Mouse (Mus musculus) stomach, embryonic 14.5 days (tissue): ENCODE results near the gene Cldn16. TPM values are rescaled to one million over a fixed set of nuclear protein-coding genes. Genes with fewer than 3 reads are reported as not detected.

ENCODE experiments used
- ATAC-seq: fragments of 200-750 bp; cut with Nextera tagmentation; 2 replicates; pipeline ENCODE4 v1.8.0; 2017; ENCODE audit warnings: low read depth, moderate TSS enrichment; ENCODE audit not compliant: insufficient number of reproducible peaks, insufficient read depth, low FRiP score
- H3K27ac ChIP-seq: fragments of 300-500 bp; sonication (generic); 2 replicates; pipeline ENCODE4 v1.5.1; 2014; ENCODE audit warnings: mild to moderate bottlenecking, low read length, moderate library complexity, mixed read lengths
- H3K27me3 ChIP-seq: fragments of 300-500 bp; sonication (generic); 2 replicates; pipeline ENCODE4 v1.6.1; 2014; ENCODE audit warnings: low read length, control low read depth, mixed read lengths; ENCODE audit not compliant: control insufficient read depth, insufficient read depth
- H3K36me3 ChIP-seq: fragments of 300-500 bp; sonication (generic); 2 replicates; pipeline ENCODE4 v1.6.1; 2014; ENCODE audit warnings: mild to moderate bottlenecking, control low read depth, low read length, moderate library complexity, mixed read lengths; ENCODE audit not compliant: control insufficient read depth, insufficient read depth
- H3K4me1 ChIP-seq: fragments of 300-500 bp; sonication (generic); 2 replicates; pipeline ENCODE4 v1.6.1; 2014; ENCODE audit warnings: low read length, control low read depth, mixed read lengths; ENCODE audit not compliant: control insufficient read depth, insufficient read depth
- H3K4me2 ChIP-seq: fragments of 300-500 bp; sonication (generic); replicated peaks from 2 replicates; pipeline ENCODE4 v1.6.1; 2014; ENCODE audit warnings: low read depth, low read length, control low read depth
- H3K4me3 ChIP-seq: fragments of 300-500 bp; sonication (generic); 2 replicates; pipeline ENCODE4 v1.5.1; 2014; ENCODE audit warnings: low read depth, low read length, control low read depth
- H3K9ac ChIP-seq: fragments of 300-500 bp; sonication (generic); replicated peaks from 2 replicates; pipeline ENCODE4 v1.6.1; 2014; ENCODE audit warnings: low read depth, mild to moderate bottlenecking, control low read depth, low read length, moderate library complexity, mixed read lengths
- H3K9me3 ChIP-seq: fragments of 300-500 bp; sonication (generic); 2 replicates; pipeline ENCODE4 v1.6.1; 2016; ENCODE audit warnings: low read depth, low read length, control low read depth; ENCODE audit not compliant: control insufficient read depth
- WGBS: fragments of 180-500 bp; shearing (Covaris S2); extraction: QIAGEN DNeasy Blood & Tissue Kit; methylation state at CpG from one replicate; pipeline ENCODE4 v1.1.7; 2014; 5-methylcytosine and 5-hydroxymethylcytosine counted together
- polyA plus RNA-seq: library from polyadenylated mRNA; unstranded; fragments of >200 nt; fragmentation: Nextera tagmentation; extraction: Ambion mirVana; gene quantifications from 2 replicates; pipeline ENCODE4 v1.2.1, GENCODE M21; 2014

The Cldn16 gene
- polyA plus RNA-seq, 1 experiment from 2014 or later = not detected

DNA sequence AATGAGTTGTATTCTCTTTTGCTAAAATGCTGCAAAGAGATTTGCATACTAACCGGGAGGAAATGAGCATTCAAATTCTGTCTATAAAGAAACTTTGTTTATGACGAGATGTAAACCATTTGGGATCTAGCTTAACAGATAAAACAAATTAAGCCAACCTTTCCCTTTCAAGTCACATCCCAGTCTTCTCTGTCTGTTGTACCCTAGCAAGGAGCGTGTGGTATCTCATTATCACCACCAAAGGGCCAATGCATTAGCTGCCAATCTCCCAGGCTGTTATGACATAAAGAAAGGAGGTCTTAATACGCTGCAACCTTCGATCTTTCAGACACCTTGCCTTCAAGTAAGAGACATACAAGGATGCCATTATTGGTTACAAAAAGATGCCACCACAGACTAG, 62.9 kb downstream of the Cldn16 start:
- H3K4me2 ChIP-seq = no peak overlapping the region
- H3K27ac ChIP-seq = no peak overlapping the region
- H3K9me3 ChIP-seq = no peaks in the 10 kb centered on the region
- H3K4me1 ChIP-seq = no peaks in the 10 kb centered on the region
- no peak for ATAC-seq
- H3K4me3 ChIP-seq = no peak overlapping the region
- 85% methylated on average over 5 of the region's 5 CpGs for WGBS
- H3K36me3 ChIP-seq = no peaks in the 10 kb centered on the region
- H3K27me3 ChIP-seq = no peaks in the 10 kb centered on the region
- H3K9ac ChIP-seq = no peak overlapping the region

DNA sequence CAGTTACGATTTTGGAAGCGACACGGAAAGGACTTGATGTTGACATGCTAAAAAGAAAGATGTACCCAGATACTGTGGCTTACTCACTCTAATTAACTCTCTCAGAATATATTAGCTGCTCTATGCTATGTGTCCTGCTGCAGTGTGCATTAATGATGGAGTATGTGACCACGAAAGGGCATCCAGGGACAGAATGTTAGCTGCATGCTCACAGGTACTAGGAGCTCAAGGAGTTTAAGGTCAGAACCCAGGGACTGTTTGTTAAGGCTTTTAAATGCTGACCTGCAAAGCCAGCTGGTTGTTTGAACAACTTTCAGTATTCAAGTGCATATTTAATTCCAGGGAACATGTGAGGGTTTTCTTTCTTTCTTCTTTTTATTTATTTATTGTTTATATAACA, 63.7 kb downstream of the Cldn16 start, which contains the start of gene Tmem207:
Gene Tmem207 (minus strand): TSS at position 101 of the 400 bp plus-strand sequence.
- no peak for ATAC-seq
- Histone ChIP-seq H3K9me3 (no peaks in the 10 kb centered on the region), H3K36me3 (no peaks in the 10 kb centered on the region), H3K4me3 (no peak within 1 kb of the TSS), H3K27me3 (no peaks in the 10 kb centered on the region), H3K27ac (no peak within 1 kb of the TSS), H3K9ac (no peak within 1 kb of the TSS), H3K4me2 (no peak within 1 kb of the TSS), H3K4me1 (no peaks in the 10 kb centered on the region)
- WGBS = 92% methylated on average over 4 of the region's 4 CpGs

DNA sequence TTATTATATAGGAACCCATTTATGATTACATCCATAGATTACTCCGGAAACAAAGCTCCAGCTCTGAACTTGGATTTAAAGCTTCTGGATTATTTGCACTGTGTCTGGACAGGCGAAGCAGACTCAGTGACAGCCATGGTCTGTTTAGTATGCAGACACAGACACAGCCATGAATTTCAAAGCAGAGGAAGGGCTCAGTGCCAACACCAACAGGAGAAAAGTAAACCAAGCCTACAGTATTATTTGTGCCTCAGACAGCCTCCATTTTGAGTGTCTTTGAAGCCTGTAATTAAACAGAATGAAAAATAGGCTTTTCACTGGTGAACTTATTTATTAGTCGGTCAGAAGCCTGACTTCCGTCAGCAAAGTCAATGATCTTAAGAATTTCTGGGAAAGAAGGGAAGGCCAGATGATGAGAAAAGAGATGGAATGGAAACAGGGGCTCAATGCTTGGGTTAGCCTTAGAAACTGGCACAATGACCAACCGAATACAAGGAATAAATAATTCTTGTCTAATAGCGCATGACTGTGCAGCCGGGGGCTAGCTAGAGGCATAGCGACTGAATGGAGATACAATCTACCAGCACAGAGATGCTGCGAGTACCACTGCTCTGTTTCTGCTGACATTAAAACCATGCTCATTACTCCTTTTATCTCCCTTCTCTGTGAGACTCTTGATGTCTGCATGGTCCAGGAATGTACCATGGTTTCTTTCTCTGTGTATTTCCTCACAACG, 65.2 kb downstream of the Cldn16 start:
- no peak for ATAC-seq
- Histone ChIP-seq H3K4me3 (no peak overlapping the region), H3K27ac (no peak overlapping the region), H3K4me1 (no peaks in the 10 kb centered on the region), H3K9ac (no peak overlapping the region), H3K9me3 (no peaks in the 10 kb centered on the region), H3K36me3 (no peaks in the 10 kb centered on the region), H3K4me2 (no peak overlapping the region), H3K27me3 (no peaks in the 10 kb centered on the region)
- 63% methylated on average over 10 of the region's 10 CpGs for WGBS

DNA sequence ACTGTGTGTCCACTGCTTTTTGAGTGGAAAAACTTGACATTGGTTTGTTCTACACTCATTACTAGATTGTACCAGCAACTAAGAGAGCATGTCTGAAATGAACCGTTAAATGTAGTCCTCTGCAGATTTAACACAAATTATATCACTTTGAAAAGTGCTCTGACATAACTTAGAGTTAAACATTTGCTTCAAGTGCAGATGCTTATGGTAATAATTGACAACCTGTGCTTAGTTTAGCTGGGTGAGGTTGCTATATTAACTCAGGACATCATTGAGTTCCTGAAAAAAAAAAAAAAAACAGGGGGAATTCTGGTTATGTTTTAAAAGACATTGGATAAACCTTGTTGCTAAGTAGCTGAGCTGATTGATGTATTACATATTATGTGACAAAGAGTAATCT, 67.5 kb downstream of the Cldn16 start:
- no peaks in the 10 kb centered on the region for H3K36me3 ChIP-seq
- no peak overlapping the region for H3K4me3 ChIP-seq
- H3K27ac ChIP-seq = no peak overlapping the region
- no peaks in the 10 kb centered on the region for H3K27me3 ChIP-seq
- no peak overlapping the region for H3K4me2 ChIP-seq
- no peak for ATAC-seq
- WGBS = 58% methylated on average over 1 of the region's 1 CpGs
- H3K4me1 ChIP-seq = no peaks in the 10 kb centered on the region
- no peaks in the 10 kb centered on the region for H3K9me3 ChIP-seq
- H3K9ac ChIP-seq = no peak overlapping the region

DNA sequence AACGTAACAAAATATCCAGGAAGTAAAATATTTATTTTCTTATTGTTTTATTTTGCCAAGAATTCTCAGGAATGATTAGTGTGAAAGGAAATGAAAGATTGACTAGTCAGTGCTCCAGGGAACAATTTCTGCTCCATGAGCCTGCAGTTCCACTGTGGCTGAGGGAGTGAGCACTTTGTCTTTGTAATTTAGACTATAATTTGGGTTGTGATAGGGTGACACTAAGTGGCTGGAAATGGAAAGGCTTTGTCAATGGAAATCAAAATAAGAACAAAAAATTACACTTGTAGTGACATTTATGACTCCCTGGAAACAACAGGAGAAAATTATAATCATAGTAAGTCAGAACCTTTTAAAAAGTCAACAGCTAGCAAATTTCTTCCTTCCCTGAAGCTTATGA, 69.4 kb downstream of the Cldn16 start:
- Histone ChIP-seq H3K9ac (no peak overlapping the region), H3K36me3 (no peaks in the 10 kb centered on the region), H3K4me3 (no peak overlapping the region), H3K9me3 (no peaks in the 10 kb centered on the region), H3K27ac (no peak overlapping the region), H3K27me3 (no peaks in the 10 kb centered on the region), H3K4me1 (no peaks in the 10 kb centered on the region), H3K4me2 (no peak overlapping the region)
- 78% methylated on average over 1 of the region's 1 CpGs for WGBS
- ATAC-seq = no peak

Other genes with a start within 250 kb of the Cldn16 start
- 10.2 and 12.4 TPM in 2 replicates for gene Cldn1, start 91.3 kb upstream of the Cldn16 start, polyA plus RNA-seq
- gene Tmem207, start 63.6 kb downstream of the Cldn16 start, polyA plus RNA-seq = not detected in 2 replicates
- 9.4 and 9.5 TPM in 2 replicates for gene Il1rap, start 118.6 kb downstream of the Cldn16 start, polyA plus RNA-seq